Mouse (Mus musculus) ovary, postnatal 14 days (tissue): ENCODE results near the gene Rabep1.
"Not testable (repeated sequence)": the region's sequence is repeated elsewhere in the genome, so short reads cannot be mapped to it uniquely, and the experiment has no call there.

ENCODE experiments used
- DNase-seq: peaks from one replicate; pipeline ENCODE4 v3.0.0; 2022; ENCODE audit warnings: low spot score

The Rabep1 gene

GRCm38 (mm10) chr11:70831201-70831600 is 13.4 kb upstream of the Rabep1 start:
- DNase-seq: no peak

- DNase-seq: no peak
These were observed 11.2 kb upstream of the Rabep1 start for GRCm38 (mm10) chr11:70833408-70833807.

DNA sequence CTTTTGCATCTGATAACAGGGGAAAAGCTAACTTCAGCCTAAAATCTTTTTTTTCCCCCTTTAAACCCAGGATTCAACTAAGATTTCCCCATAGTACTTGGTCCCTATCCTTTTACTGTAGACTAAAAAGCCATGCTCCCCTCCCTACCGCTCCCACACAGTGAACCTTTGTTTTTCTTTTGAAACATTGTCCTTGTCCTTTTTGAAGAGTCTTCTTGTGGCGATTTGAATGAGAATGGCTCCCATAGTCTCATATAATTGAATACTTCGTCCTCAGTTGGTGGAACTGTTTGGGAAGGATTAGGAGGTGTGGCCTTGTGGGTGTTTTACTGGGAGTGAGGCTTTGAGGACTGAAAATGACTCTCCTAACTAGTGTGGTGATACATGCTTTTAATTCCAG is 10.7 kb upstream of the Rabep1 start:
- DNase-seq: no peak

DNA sequence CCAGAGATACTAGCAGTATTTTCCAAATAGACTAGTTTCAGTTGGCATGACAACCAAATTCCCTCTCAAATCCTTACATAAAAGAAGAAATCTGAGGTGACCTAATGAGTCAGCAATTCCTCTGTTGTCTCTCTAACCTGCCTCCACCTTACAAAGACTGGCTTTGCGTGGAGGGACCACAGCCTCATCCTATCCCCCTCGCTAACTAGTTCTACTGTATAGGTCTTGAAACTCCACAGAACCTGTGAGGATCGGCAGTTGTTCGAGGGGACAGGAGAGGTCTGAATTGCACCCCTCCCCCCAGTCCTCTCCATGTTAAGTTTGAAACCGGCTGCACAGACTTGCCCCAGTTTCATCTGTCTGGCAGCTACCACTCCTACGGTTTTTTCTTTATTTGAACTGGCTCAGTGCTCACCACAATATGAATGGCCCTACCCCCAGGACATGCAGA is 9.2 kb upstream of the Rabep1 start:
- no peak for DNase-seq

DNA sequence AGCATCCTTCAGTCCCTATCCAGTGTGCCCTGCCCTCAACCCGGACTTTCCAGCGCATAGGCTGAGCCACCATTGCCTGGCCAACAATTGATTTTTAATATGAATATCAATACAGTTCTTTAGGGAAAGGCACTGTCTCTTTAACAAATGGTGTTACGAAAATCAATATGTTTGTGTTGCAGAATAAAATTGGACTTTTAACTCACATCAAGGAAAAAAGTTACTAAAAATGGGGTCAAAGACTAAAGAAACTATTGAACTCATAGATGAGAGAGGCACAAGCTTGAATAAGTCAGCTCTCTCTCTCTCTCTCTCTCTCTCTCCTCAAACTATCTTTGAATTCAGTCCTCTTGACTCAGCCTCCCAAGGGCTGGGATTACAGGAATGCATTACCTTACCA is 7.5 kb upstream of the Rabep1 start:
- DNase-seq: no peak

DNA sequence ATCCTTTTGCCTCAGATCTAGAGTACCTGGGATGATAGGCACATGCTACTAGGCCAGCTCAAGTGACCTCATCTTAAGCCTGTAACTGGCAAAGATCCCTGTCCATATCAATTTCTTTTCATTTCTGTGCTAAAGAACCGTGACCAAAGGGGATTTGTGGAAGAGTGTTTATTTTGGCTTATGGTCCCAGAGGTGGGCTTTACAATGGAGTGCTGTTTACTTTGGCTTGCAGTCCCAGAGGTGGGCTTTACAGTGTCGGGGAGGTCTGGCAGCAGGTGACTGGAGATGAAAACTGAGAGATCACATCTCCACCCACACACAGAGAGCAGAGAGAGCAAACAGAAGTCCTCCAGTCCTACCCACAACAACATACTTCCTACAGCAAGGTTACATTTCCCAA is 6.0 kb upstream of the Rabep1 start:
- DNase-seq: no peak

GRCm38 (mm10) chr11:70842983-70843382 is 1.6 kb upstream of the Rabep1 start:
- no peak for DNase-seq

- DNase-seq: no peak
These were observed 652 bp upstream of the Rabep1 start for GRCm38 (mm10) chr11:70843701-70844551.

- no peak for DNase-seq
These were observed 940 bp downstream of the Rabep1 start for GRCm38 (mm10) chr11:70845457-70845978.

DNA sequence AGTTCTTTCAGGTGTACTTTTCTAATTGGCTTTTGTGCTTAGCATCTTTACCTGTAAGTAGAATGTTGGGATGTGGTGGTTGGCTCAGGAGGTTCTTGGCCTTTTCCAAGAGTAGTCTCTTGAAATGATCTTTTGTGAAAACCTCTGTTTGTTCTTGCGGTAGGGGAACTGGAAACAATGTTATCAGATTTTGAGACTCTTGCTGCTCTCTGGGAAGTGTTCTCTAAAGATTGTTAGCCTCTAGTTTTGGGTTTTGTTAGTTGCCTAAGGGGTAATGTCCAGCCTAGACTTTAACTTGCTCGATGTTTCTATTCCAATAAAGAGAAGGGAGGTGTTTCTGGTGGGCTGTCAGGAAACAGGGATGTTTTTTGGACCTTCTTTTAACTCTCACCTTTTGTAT is 1.5 kb downstream of the Rabep1 start:
- DNase-seq: no peak

- DNase-seq: no peak
These were observed 15.8 kb downstream of the Rabep1 start for GRCm38 (mm10) chr11:70860371-70860770.

DNA sequence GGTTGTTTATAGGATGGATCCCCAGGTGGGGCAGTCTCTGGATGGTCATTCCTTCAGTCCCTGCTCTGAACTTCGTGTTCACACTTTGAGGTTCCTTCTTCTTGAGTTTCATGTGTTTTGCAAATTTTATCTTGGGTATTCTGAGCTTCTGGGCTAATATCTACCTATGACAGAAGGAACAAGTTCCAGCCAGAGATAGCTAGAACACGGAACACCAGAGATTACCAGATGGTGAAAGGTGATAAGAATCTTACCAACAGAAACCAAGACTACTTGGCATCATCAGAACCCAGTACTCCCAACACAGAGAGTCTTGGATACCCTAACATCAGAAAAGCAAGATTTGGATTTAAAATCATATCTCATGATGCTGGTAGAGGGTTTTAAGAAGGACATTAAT is 18.6 kb downstream of the Rabep1 start:
- not testable (repeated sequence) for DNase-seq

- DNase-seq: no peak
These were observed 20.6 kb downstream of the Rabep1 start for GRCm38 (mm10) chr11:70865223-70865622.

GRCm38 (mm10) chr11:70869263-70869662 is 24.7 kb downstream of the Rabep1 start:
- no peak for DNase-seq

- no peak for DNase-seq
These were observed 25.2 kb downstream of the Rabep1 start for GRCm38 (mm10) chr11:70869811-70870210.

GRCm38 (mm10) chr11:70870407-70870806 is 25.8 kb downstream of the Rabep1 start:
- peak; percentile 58 for DNase-seq

- DNase-seq: no peak
These were observed 26.5 kb downstream of the Rabep1 start for GRCm38 (mm10) chr11:70871110-70871509.

DNA sequence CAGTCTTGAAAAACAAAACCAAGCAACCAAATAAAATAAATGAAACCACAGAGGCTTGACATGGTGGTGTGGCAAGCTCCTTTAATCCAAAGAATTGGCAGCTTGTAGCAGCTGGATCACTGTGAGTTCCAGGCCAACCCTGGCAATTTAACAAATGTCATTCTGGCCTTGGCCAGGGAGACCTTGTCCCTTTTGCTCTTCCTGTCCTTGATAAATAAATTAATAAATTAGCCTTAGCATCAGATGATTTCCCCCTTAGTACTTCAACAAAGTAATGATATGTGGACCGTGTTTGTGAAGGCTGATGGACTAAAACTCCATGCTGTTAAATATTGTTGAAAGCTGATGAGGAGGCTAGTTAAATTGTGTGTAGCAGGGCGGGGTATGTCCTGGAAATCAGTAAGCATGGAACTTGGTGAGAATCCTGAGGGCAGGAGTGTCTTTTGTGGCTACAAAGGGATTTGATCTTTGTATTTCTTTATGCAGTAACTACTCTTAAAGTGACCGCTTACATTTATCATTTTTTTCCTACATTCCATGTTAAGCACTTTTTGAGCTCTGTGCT is 27.3 kb downstream of the Rabep1 start:
- peak; percentile 21 for DNase-seq

DNA sequence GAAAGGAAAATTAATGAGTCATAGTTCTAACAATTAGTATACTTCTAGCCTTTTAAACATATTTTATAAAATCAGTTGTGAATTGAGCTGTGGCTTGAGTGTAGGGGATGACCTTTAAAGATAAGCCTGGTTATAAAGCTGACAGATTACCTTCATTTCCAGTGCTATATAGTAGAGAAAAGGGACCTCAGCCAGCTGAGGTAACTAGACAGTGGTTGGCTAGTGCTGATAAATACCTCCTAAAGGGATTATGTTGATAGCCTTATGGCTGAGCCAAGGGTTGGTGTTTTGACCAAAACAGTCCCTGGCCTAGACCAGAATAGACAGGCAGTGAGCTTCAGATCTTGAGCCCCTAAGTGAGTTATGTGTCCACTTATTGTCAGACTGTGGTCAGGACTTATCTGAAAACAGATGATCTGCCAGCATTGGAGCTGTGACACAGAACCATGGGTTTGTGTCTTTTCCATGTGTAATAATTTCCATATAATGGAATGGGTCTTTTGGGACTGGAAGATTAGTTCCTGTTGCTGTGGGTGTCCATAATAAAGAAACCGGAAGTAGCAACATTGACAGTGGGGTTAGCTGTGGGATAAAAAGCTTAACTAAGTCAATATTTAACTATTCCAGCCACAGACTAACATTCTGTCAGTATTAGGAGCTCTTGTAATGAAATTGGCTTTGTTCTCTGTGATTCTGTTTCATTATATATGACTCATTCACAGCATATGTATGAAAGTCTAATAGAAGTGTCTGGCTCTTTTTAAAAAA is 29.5 kb downstream of the Rabep1 start:
- DNase-seq: no peak

DNA sequence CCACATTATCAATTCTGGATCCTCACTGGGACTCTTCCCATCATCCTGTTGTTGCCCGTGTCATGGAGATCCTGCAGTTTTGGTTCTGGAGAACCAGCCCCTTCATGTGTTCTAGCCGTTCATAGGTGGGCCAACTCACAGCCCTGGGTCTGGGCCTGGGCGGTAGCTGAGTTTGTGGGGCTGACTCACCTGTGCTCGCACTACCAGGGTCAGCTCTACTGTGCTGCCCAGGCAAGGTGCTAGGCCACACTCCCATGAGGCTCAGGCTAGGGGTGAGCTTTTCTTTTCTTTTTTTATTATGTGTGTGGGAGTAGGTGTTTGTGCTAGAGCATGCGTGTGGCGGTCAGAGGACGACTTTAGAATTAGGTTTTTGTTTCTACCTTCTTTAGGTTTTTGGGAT is 33.1 kb downstream of the Rabep1 start:
- no peak for DNase-seq

GRCm38 (mm10) chr11:70882905-70883430 is 38.4 kb downstream of the Rabep1 start:
- no peak for DNase-seq

GRCm38 (mm10) chr11:70890643-70891042 is 46.1 kb downstream of the Rabep1 start:
- DNase-seq: no peak
